Mouse (Mus musculus) urinary bladder, postnatal 36 days (tissue): ENCODE results near the gene Tmem59l.
"Not testable (repeated sequence)": the region's sequence is repeated elsewhere in the genome, so short reads cannot be mapped to it uniquely, and the experiment has no call there.

ENCODE experiments used
- DNase-seq, 2 experiments: peaks; one replicate each; pipeline ENCODE4 v3.0.0; 2022; ENCODE audit warnings: low spot score in 2 of 2, mixed read lengths in 1 of 2

Gene Tmem59l

GRCm38 (mm10) chr8:70486941-70487520 is at the start of gene Tmem59l:
Gene Tmem59l (minus strand): TSS chr8:70487358.
- no peak for DNase-seq

- no peak for DNase-seq
Observed at GRCm38 (mm10) chr8:70535701-70536100, 48.5 kb upstream of the Tmem59l start.

- DNase-seq: no peak
Observed at GRCm38 (mm10) chr8:70535221-70535620, 48.1 kb upstream of the Tmem59l start.

GRCm38 (mm10) chr8:70534281-70534680 is 47.1 kb upstream of the Tmem59l start:
- no peak for DNase-seq

- no peak for DNase-seq
Observed at GRCm38 (mm10) chr8:70530314-70530713, 43.2 kb upstream of the Tmem59l start.

- no peak for DNase-seq
Observed at GRCm38 (mm10) chr8:70529741-70530161, 42.6 kb upstream of the Tmem59l start.

GRCm38 (mm10) chr8:70529299-70529698 is 42.1 kb upstream of the Tmem59l start:
- DNase-seq: no peak

GRCm38 (mm10) chr8:70528182-70528797 is 41.1 kb upstream of the Tmem59l start:
- DNase-seq: no peak

GRCm38 (mm10) chr8:70527512-70528181 is 40.5 kb upstream of the Tmem59l start, which contains the start of the genes Fkbp8 and Kxd1:
Gene Fkbp8 (plus strand): TSS chr8:70527724.
Gene Kxd1 (minus strand): TSS chr8:70527956.
- DNase-seq: peak; percentile 98

GRCm38 (mm10) chr8:70527111-70527511 is 40.0 kb upstream of the Tmem59l start:
- DNase-seq: no peak

- peak; percentile 93 to 96 for DNase-seq
Observed at GRCm38 (mm10) chr8:70522592-70523403, 35.6 kb upstream of the Tmem59l start.

GRCm38 (mm10) chr8:70519606-70520005 is 32.4 kb upstream of the Tmem59l start:
- DNase-seq: no peak

GRCm38 (mm10) chr8:70519043-70519442 is 31.9 kb upstream of the Tmem59l start:
- no peak for DNase-seq

GRCm38 (mm10) chr8:70517940-70518643 is 30.9 kb upstream of the Tmem59l start:
- DNase-seq: no peak

- no peak for DNase-seq
Observed at GRCm38 (mm10) chr8:70513441-70513840, 26.3 kb upstream of the Tmem59l start.

- no peak for DNase-seq
Observed at GRCm38 (mm10) chr8:70512253-70512903, 25.2 kb upstream of the Tmem59l start.

GRCm38 (mm10) chr8:70511770-70512169 is 24.6 kb upstream of the Tmem59l start:
- no peak for DNase-seq

GRCm38 (mm10) chr8:70511174-70511573 is 24.0 kb upstream of the Tmem59l start:
- not testable (repeated sequence) for DNase-seq

- DNase-seq: peak; percentile 96 to 97
Observed at GRCm38 (mm10) chr8:70510228-70510915, 23.2 kb upstream of the Tmem59l start, which contains the start of gene Uba52. Gene Uba52 (minus strand): TSS chr8:70510801.

- no peak for DNase-seq
Observed at GRCm38 (mm10) chr8:70509281-70509952, 22.3 kb upstream of the Tmem59l start.
